Mouse (Mus musculus): ENCODE measurements around the gene Nfam1. TPM values are rescaled to one million over a fixed set of nuclear protein-coding genes. Genes with fewer than 3 reads are reported as not detected.
A peak's percentile ranks its signal among the peaks of the same experiment; 100 is the strongest.

Gene Nfam1
- polyA plus RNA-seq, 1 experiment from 2014 or later, result 3.0 TPM

DNA sequence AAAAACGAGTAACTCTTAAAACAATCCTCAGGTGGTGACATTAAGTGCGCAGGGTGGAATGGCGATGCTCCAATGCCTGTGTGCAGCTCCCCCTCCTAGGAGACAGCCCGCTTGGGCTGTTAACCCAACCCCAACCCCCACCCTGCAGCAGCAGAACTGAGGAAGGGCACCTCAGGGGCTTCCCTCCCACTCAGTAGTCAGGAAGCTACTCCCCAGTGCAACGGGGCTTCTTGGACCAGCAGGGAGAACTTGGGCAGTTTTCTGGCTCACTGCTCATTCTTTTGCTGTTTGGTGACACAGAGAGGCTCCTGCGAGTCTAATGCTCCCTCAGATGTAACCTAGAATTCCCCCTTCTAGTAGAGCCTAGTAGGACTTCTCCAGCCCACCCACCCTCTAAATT lies 65.2 kb downstream of the Nfam1 start:
- Histone ChIP-seq H3K4me3 (peak overlapping the region; percentile 10; the same call in 1 of the 2 replicates), H3K27ac (peak overlapping the region; percentile 91), H3K9me3 (no peaks in the 10 kb centered on the region), H3K4me1 (peaks cover 42% of the 10 kb centered on the region), H3K4me2 (replicated peaks) (peak overlapping the region; percentile 47), H3K9ac (no peak overlapping the region; the same call in 1 of the 2 replicates), H3K36me3 (no peaks in the 10 kb centered on the region), H3K27me3 (no peaks in the 10 kb centered on the region)
- WGBS, result 27% methylated on average over 6 of the region's 6 CpGs
- 0 out of 2 replicates have a peak, but pooled peaks have one; percentile 12 for ATAC-seq (ENCODE audit: insufficient number of reproducible peaks, insufficient read depth, low FRiP score, low TSS enrichment)

DNA sequence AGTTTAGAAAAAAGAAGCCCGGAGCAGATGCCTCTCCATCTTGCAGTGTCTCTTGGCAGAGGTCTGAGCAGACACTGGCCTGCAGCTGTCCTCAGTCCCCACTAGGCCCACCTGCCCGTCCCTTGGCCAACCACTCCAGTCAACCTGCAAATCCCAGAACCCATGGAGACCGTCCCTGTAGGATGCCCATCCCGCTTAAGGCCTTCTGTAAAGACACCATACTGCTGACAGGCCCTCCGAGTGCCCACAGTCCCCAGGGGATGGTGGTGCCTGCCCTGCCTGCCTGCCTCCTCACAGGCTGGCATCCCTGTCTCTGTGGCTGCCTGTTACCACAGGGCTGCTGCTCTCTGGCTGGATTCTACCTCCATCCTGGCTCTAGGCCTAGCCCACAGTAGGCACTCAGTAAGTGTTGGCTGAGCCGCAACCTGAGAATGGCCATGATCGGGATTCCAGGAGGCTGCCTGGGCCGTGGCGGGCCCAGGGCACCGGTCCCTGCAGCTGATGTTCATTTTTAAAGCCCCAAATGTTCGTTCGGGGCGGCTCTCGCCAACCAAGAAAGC lies 68.8 kb downstream of the Nfam1 start:
- H3K4me1 ChIP-seq, result peaks cover 69% of the 10 kb centered on the region
- H3K4me3 ChIP-seq, result peak overlapping the region; percentile 37; the same call in 1 of the 2 replicates
- H3K36me3 ChIP-seq, result no peaks in the 10 kb centered on the region
- ATAC-seq (ENCODE audit: insufficient number of reproducible peaks, insufficient read depth, low FRiP score, low TSS enrichment), result no peak
- 59% methylated on average over 14 of the region's 14 CpGs for WGBS
- H3K9ac ChIP-seq, result peak overlapping the region; percentile 25; the same call in 1 of the 2 replicates
- no peaks in the 10 kb centered on the region for H3K9me3 ChIP-seq
- peak overlapping the region; percentile 80 for H3K27ac ChIP-seq
- peaks cover 4% of the 10 kb centered on the region; the same call in 1 of the 2 replicates for H3K27me3 ChIP-seq
- H3K4me2 ChIP-seq (replicated peaks), result peak overlapping the region; percentile 48

DNA sequence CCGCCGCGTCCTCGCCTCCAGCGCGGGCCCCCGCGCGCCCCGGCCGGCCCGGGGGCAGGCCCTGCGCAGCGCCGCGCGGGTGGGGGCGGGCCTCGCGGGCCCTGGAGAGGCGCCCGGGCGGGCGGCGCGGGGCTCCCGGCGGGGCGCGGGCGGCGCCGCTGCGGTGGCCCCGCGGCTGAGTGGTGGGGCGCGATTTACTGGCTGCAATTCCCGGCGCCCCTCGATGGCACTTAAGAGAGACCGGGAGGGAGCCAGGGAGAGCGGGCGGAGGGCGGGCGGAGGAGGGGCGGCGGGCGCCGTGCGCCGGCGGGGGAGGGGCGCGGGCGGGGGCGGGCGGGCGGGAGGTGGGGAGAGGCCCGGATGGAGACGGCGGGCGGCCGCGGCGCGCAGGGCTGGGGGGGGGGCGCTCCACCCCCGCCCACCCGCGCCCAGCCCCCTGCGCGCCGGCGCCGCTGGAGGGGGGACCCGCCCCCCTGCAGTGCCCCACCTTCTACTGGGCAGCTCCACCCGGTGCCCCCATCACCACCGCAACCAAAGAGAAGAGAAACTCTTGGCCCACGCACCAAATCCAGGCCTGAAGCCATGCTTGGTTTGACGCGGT lies 69.5 kb downstream of the Nfam1 start:
- Histone ChIP-seq H3K4me2 (replicated peaks) (peak overlapping the region; percentile 48), H3K36me3 (no peaks in the 10 kb centered on the region), H3K9ac (peak overlapping the region; percentile 68), H3K9me3 (no peaks in the 10 kb centered on the region), H3K4me3 (peak overlapping the region; percentile 37), H3K4me1 (peaks cover 69% of the 10 kb centered on the region), H3K27ac (peak overlapping the region; percentile 80), H3K27me3 (peaks cover 4% of the 10 kb centered on the region; the same call in 1 of the 2 replicates)
- 2% methylated on average over 27 of the region's 82 CpGs for WGBS
- no peak for ATAC-seq (ENCODE audit: insufficient number of reproducible peaks, insufficient read depth, low FRiP score, low TSS enrichment)

DNA sequence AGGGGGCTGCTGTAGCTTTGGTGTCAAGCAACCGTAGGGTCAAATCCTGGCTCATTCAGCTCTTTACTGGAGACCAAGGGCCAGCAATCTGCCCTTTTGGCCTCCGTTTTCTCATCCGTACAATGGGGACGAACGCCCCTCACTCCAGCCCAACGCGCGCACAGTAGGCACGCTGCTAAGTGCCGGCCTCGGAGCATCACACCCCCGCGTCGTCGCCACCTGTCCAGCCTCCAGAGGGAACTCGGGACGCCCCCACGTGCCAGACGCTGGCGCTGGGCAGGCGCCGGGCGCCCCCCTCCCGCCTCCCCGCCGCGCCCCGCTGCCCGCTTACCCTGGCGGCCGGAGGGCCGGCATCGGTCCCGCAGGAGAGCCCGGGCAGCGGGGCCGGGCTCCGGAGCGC lies 70.0 kb downstream of the Nfam1 start:
- peak overlapping the region; percentile 85 for H3K27ac ChIP-seq
- peaks cover 69% of the 10 kb centered on the region for H3K4me1 ChIP-seq
- peak overlapping the region; percentile 69 for H3K4me2 ChIP-seq (replicated peaks)
- no peaks in the 10 kb centered on the region for H3K36me3 ChIP-seq
- no peak for ATAC-seq (ENCODE audit: insufficient number of reproducible peaks, insufficient read depth, low FRiP score, low TSS enrichment)
- no peaks in the 10 kb centered on the region for H3K9me3 ChIP-seq
- H3K4me3 ChIP-seq, result peak overlapping the region; percentile 63
- peaks cover 4% of the 10 kb centered on the region; the same call in 1 of the 2 replicates for H3K27me3 ChIP-seq
- WGBS, result 3% methylated on average over 26 of the region's 39 CpGs
- H3K9ac ChIP-seq, result peak overlapping the region; percentile 87

DNA sequence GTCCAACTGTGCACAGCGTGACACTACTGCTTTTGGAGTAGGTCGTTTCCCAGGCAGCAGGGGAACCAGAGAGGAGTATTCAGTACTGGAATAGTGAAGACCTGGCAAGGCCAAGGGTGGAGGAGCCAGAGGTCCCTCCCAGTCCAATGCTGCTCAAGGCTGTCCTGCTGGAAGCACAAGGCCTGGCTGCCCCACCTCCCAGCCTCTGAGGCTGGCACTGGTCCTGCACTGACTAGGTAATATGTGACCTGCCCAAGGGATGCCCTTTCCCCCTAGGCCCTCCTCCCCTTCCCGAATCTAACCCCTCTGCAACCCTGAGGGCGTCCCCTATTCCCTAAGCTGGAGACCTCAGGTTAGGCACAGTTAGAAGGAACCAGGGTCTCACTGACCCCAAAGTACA lies 70.6 kb downstream of the Nfam1 start:
- Histone ChIP-seq H3K27me3 (peaks cover 4% of the 10 kb centered on the region; the same call in 1 of the 2 replicates), H3K36me3 (no peaks in the 10 kb centered on the region), H3K9ac (peak overlapping the region; percentile 87), H3K4me3 (peak overlapping the region; percentile 63), H3K9me3 (no peaks in the 10 kb centered on the region), H3K27ac (peak overlapping the region; percentile 47; the same call in 1 of the 2 replicates), H3K4me1 (peaks cover 69% of the 10 kb centered on the region), H3K4me2 (replicated peaks) (peak overlapping the region; percentile 69)
- ATAC-seq (ENCODE audit: insufficient number of reproducible peaks, insufficient read depth, low FRiP score, low TSS enrichment), result no peak
- WGBS, result 30% methylated on average over 4 of the region's 4 CpGs

DNA sequence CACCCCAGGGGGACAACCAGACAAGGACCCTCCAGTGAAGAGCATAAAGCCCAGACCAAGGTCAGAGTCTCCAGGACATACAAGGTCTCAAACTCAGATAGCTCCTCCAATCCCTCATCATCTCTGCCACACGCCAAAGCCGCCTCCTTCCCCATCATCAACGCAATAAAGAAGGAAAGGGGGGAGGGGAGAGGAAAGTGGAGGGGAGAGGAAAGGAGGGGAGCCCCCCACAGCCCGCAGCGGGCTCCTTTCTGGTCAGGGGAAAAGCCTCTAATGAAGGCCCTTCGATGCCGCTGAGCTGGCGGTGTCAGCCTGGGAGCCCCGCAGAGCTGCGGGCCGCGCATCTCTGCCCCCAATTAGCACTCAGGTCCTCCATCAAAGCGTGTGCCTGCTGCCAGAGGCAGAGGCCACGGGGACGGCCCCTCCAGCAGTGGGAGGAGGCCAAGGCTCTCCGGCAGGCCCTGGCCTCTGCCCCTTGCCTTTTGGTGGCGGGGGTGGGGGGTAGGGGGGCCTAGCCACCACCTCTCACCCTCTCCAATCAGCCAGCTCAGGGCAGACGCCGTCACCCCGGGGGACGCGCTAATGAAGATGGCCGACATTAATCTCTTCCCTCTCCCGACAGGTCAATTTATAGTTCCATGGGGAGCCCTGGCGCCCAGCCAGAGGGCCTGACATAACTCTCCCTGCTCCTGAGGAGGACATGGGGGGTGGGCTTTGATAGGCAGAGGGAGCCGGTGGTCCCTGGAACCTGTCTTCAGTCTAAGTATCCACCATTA lies 72.1 kb downstream of the Nfam1 start:
- H3K27ac ChIP-seq, result peak overlapping the region; percentile 13; the same call in 1 of the 2 replicates
- ATAC-seq (ENCODE audit: insufficient number of reproducible peaks, insufficient read depth, low FRiP score, low TSS enrichment), result no peak
- H3K27me3 ChIP-seq, result peaks cover 4% of the 10 kb centered on the region; the same call in 1 of the 2 replicates
- no peaks in the 10 kb centered on the region for H3K9me3 ChIP-seq
- peak overlapping the region; percentile 46 for H3K9ac ChIP-seq
- peaks cover 74% of the 10 kb centered on the region for H3K4me1 ChIP-seq
- peak overlapping the region; percentile 63 for H3K4me3 ChIP-seq
- no peaks in the 10 kb centered on the region for H3K36me3 ChIP-seq
- 2% methylated on average over 26 of the region's 26 CpGs for WGBS
- H3K4me2 ChIP-seq (replicated peaks), result peak overlapping the region; percentile 69

DNA sequence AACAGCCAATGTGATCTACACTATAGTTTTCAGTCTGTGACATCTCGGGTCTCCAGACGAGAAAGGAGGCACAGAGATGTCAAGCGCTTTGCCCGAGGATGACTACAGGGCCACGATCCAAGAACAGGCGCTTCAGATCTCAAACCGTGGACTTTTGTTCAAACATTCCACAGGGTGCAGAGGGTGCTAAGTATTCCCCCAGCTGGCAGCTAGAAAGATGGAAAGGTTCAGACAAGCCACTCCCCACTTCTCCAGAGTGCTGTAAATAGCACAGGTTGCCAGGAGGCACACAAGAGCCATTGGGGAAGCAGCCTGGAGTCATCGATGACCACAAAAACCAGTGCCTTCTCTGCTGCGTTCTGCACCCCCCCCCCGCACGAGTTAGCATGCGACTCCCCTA lies 74.0 kb downstream of the Nfam1 start:
- Histone ChIP-seq H3K4me1 (peaks cover 82% of the 10 kb centered on the region), H3K4me2 (replicated peaks) (peak overlapping the region; percentile 25), H3K4me3 (no peak overlapping the region), H3K9ac (no peak overlapping the region), H3K36me3 (0 out of 2 replicates have a peak, but pooled peaks cover 7% of the 10 kb centered on the region), H3K27me3 (peaks cover 12% of the 10 kb centered on the region; the same call in 1 of the 2 replicates), H3K9me3 (no peaks in the 10 kb centered on the region), H3K27ac (no peak overlapping the region)
- ATAC-seq (ENCODE audit: insufficient number of reproducible peaks, insufficient read depth, low FRiP score, low TSS enrichment), result no peak
- 67% methylated on average over 12 of the region's 12 CpGs for WGBS

DNA sequence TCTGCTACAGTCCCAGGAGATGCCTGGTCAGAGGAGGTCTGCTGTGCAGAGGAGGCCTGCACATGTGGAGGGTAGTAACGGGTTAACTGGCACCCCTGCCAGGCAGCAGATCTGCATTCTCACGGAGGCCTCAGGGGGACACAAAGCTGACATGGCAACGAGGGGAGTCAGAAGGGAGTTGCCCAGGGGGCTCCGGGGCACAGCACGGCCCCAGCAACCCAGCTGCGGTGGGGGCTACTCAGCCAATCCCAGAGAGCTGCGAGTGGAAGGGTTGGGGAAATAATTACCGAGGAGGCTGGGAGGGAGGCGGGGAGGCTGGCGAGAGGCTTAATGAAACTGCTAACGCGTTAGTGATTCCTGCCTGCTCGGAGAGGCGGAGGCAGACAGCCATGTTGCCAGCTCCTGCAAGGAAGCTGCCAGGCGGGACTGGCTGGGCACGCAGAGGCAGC lies 74.8 kb downstream of the Nfam1 start:
- Histone ChIP-seq H3K36me3 (0 out of 2 replicates have a peak, but pooled peaks cover 7% of the 10 kb centered on the region), H3K27me3 (peaks cover 13% of the 10 kb centered on the region; the same call in 1 of the 2 replicates), H3K4me2 (replicated peaks) (peak overlapping the region; percentile 25), H3K27ac (no peak overlapping the region), H3K9ac (no peak overlapping the region), H3K4me1 (peaks cover 87% of the 10 kb centered on the region), H3K4me3 (0 out of 2 replicates have a peak overlapping the region, but pooled peaks have one; percentile 7), H3K9me3 (no peaks in the 10 kb centered on the region)
- WGBS, result 4% methylated on average over 16 of the region's 16 CpGs
- ATAC-seq (ENCODE audit: insufficient number of reproducible peaks, insufficient read depth, low FRiP score, low TSS enrichment), result no peak

DNA sequence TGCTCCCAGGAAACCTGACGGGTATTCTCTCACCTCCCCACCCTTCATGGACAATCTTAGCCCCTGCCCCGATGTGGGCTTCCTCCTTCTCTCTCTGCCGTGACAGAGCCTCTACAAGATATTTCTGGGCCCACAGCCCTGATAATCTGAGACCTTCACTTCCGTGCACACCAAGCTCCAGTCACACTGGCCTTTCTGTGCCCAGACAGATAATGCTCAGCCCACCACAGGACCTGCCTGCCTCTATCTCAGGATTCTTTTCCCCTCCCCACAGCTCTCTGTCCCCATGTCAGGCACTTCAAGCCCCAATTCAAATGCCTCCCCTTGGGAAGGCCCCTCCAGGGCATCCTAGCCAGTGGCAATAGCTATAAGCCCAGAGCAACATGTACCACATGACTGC lies 76.4 kb downstream of the Nfam1 start:
- H3K4me1 ChIP-seq, result peaks cover 91% of the 10 kb centered on the region
- no peak overlapping the region for H3K4me3 ChIP-seq
- no peak overlapping the region for H3K9ac ChIP-seq
- no peak for ATAC-seq (ENCODE audit: insufficient number of reproducible peaks, insufficient read depth, low FRiP score, low TSS enrichment)
- H3K36me3 ChIP-seq, result 0 out of 2 replicates have a peak, but pooled peaks cover 7% of the 10 kb centered on the region
- H3K27me3 ChIP-seq, result peaks cover 17% of the 10 kb centered on the region
- 65% methylated on average over 4 of the region's 4 CpGs for WGBS
- H3K4me2 ChIP-seq (replicated peaks), result no peak overlapping the region
- H3K27ac ChIP-seq, result 0 out of 2 replicates have a peak overlapping the region, but pooled peaks have one; percentile 17
- H3K9me3 ChIP-seq, result no peaks in the 10 kb centered on the region

DNA sequence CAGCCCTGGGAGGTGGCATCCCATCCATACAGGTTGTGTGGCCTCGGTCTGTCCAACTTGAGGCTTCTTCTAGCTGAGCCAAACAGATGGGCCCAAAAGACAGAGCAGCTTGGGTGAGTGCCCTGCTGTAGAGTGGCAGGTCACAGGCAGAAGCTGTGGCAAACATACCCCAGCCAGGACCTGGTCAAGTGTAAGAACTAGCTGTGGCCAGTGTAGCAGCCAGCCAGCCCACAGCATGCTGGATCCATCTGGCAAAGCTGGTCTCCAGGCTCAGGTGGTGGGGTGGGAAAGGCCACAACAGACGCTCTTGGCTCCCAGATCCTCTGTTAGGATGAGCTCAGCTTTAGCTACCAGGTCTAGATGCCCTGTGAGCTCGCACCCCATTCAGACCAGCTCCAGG lies 76.8 kb downstream of the Nfam1 start:
- no peak overlapping the region for H3K9ac ChIP-seq
- H3K4me2 ChIP-seq (replicated peaks), result no peak overlapping the region
- 90% methylated on average over 3 of the region's 3 CpGs for WGBS
- ATAC-seq (ENCODE audit: insufficient number of reproducible peaks, insufficient read depth, low FRiP score, low TSS enrichment), result no peak
- peaks cover 20% of the 10 kb centered on the region for H3K27me3 ChIP-seq
- 0 out of 2 replicates have a peak, but pooled peaks cover 7% of the 10 kb centered on the region for H3K36me3 ChIP-seq
- no peaks in the 10 kb centered on the region for H3K9me3 ChIP-seq
- H3K4me1 ChIP-seq, result peaks cover 90% of the 10 kb centered on the region
- H3K27ac ChIP-seq, result no peak overlapping the region
- no peak overlapping the region for H3K4me3 ChIP-seq

DNA sequence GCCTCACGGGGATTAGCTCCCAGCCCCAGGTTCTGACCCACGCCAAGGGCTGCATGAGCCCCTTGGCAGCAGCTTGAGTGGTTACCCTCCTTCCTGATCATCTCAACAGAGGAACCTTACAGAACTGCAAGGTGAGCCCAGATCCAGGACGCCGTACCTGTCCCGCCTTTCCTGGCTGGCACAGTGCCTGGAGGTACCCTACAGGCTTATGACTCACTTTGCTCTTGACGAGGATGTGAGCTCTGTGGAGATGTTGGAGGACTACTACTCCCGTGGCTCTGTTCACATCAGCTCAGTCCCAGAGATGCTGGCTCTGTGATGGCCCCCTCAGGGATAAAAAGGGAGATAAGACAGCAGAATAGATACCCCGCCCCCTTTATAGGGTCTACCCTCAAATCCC lies 77.8 kb downstream of the Nfam1 start:
- WGBS, result 89% methylated on average over 8 of the region's 8 CpGs
- no peak overlapping the region for H3K4me3 ChIP-seq
- no peak overlapping the region for H3K9ac ChIP-seq
- no peak overlapping the region for H3K27ac ChIP-seq
- peaks cover 20% of the 10 kb centered on the region for H3K27me3 ChIP-seq
- no peaks in the 10 kb centered on the region for H3K9me3 ChIP-seq
- ATAC-seq (ENCODE audit: insufficient number of reproducible peaks, insufficient read depth, low FRiP score, low TSS enrichment), result no peak
- peaks cover 90% of the 10 kb centered on the region for H3K4me1 ChIP-seq
- H3K36me3 ChIP-seq, result 0 out of 2 replicates have a peak, but pooled peaks cover 7% of the 10 kb centered on the region
- H3K4me2 ChIP-seq (replicated peaks), result no peak overlapping the region
